Mouse (Mus musculus) MEL (cell line): ENCODE measurements around the gene Stag2.

Experiments used
- CTCF ChIP-seq, 3 experiments: IDR thresholded peaks in 2 of 3; conservative IDR thresholded peaks in 1 of 3; 2 replicates each; pipeline ENCODE4 v1.5.1; 2011 to 2012; ENCODE audit warnings: low read length in 3 of 3, low read depth in 2 of 3, mild to moderate bottlenecking in 2 of 3, improper control_type of control experiment in 1 of 3, inconsistent platforms in 1 of 3, mixed read lengths in 1 of 3, moderate library complexity in 1 of 3; ENCODE audit not compliant: control insufficient read depth in 1 of 3, insufficient read depth in 1 of 3, poor library complexity in 1 of 3, severe bottlenecking in 1 of 3
- GATA1 ChIP-seq: IDR thresholded peaks from 2 replicates; pipeline ENCODE4 v1.6.1; 2011; ENCODE audit warnings: low read depth, low read length, improper control_type of control experiment
- MXI1 ChIP-seq: IDR thresholded peaks from 2 replicates; pipeline ENCODE4 v1.6.1; 2011; ENCODE audit warnings: mild to moderate bottlenecking, low read depth, low read length, improper control_type of control experiment

GRCm38 (mm10) chrX:42250342-42250741 lies 101.2 kb downstream of the Stag2 start:
- TF ChIP-seq CTCF (IDR thresholded peaks at IDR 0.05 in 2 of 3, conservative IDR thresholded peaks at IDR 0.05 in 1 of 3; ENCODE audit: control insufficient read depth in 1 of 3, insufficient read depth in 1 of 3, low read depth in 2 of 3, low read length in 3 of 3, poor library complexity in 1 of 3, severe bottlenecking in 1 of 3) = no peak
- TF ChIP-seq GATA1 = no peak
- no peak for TF ChIP-seq MXI1
